Mouse (Mus musculus): Measurements from ENCODE around the gene Rev3l.

- TF ChIP-seq POLR2A (IDR thresholded peaks at IDR 0.05; ENCODE audit: extremely low read depth, insufficient read depth, low read length) = peak; percentile 51; the same call in 1 of the 2 replicates
- TF ChIP-seq CTCF (IDR thresholded peaks at IDR 0.05; ENCODE audit: extremely low read depth, insufficient read depth, low read length) = 0 out of 2 replicates have a peak, but pooled peaks have one; percentile 1
Observed at GRCm38 (mm10) chr10:39732266-39733100, 565 bp downstream of the Rev3l start.

All from cortical plate, adult 2 months (tissue).